14 mouse cellular contexts compared by ENCODE assay signal in genomic region chr14:101853722-101854121, GRCm38 (mm10).
A peak's percentile ranks its signal among the peaks of the same experiment; 100 is the strongest.
DNase-seq lines count a peak whose midpoint lies in the region; ATAC-seq and TF ChIP-seq lines count a peak whose summit lies in the region.
"Had no signal": no experiment of that assay in that cellular context is flagged by ENCODE, and none has a peak within 500 bp of the region (broad histone marks: within the 10 kb centered on the region; RNA-seq: fewer than 3 reads in every experiment).

No protein-coding gene starts in this region.

- 15% methylated on average over 4 of the region's 4 CpGs for WGBS in heart, postnatal 0 days
- WGBS in intestine, embryonic 14.5 days, result 54% methylated on average over 4 of the region's 4 CpGs

- no peaks in the 10 kb centered on the region for H3K27me3 ChIP-seq in heart, postnatal 0 days (ENCODE audit: control insufficient read depth, insufficient read depth, low read length)
- H3K27me3 ChIP-seq in intestine, embryonic 14.5 days (replicated peaks; ENCODE audit: control insufficient read depth, insufficient read depth, low read length), result no peaks in the 10 kb centered on the region
- H3K27me3 ChIP-seq: limb, embryonic 12.5 days had no signal

- no peak overlapping the region for H3K9ac ChIP-seq in heart, postnatal 0 days (replicated peaks; ENCODE audit: low read depth, low read length)
- H3K9ac ChIP-seq in intestine, embryonic 14.5 days (ENCODE audit: low read length), result no peak overlapping the region
- H3K9ac ChIP-seq: limb, embryonic 12.5 days had no signal

- no peak for TF ChIP-seq CTCF in heart, postnatal 0 days (IDR thresholded peaks at IDR 0.05; ENCODE audit: low read depth)

- peak overlapping the region; percentile 2; the same call in 1 of the 2 replicates for H3K4me2 ChIP-seq in heart, postnatal 0 days (ENCODE audit: low read depth, low read length)
- no peak overlapping the region for H3K4me2 ChIP-seq in intestine, embryonic 14.5 days (ENCODE audit: low read length)
- H3K4me2 ChIP-seq: limb, embryonic 12.5 days had no signal

- no peak for DNase-seq in heart, postnatal 0 days (ENCODE audit: low spot score)
- DNase-seq in heart, postnatal 14 days, result no peak
- peak; percentile 73 for DNase-seq in intestine, embryonic 14.5 days (ENCODE audit: low spot score)
- peak; percentile 61 for DNase-seq in kidney, postnatal 14 days
- DNase-seq in yolk sac, embryonic 10.5 days (ENCODE audit: low spot score), result peak; percentile 78
- DNase-seq in cerebellum, postnatal 36 days, result no peak
- DNase-seq: cerebellum, postnatal 25 days; layer of hippocampus, adult 9-11 months; lung, postnatal 14 days; right cerebral cortex, postnatal 4 days; thymus, adult 2 months had no signal

- H3K4me1 ChIP-seq in heart, postnatal 0 days (ENCODE audit: control insufficient read depth, insufficient read depth), result peaks cover 23% of the 10 kb centered on the region
- H3K4me1 ChIP-seq in intestine, embryonic 14.5 days (replicated peaks; ENCODE audit: control insufficient read depth, insufficient read depth, low read length), result no peaks in the 10 kb centered on the region

- H3K9me3 ChIP-seq in heart, postnatal 0 days (replicated peaks; ENCODE audit: control insufficient read depth, low read length), result 0 out of 2 replicates have a peak, but pooled peaks cover 4% of the 10 kb centered on the region
- no peaks in the 10 kb centered on the region for H3K9me3 ChIP-seq in intestine, embryonic 14.5 days (ENCODE audit: control insufficient read depth, low read length)
- H3K9me3 ChIP-seq: limb, embryonic 12.5 days had no signal

- no peak overlapping the region for H3K4me3 ChIP-seq in heart, postnatal 0 days (ENCODE audit: low read depth, low read length)
- no peak overlapping the region for H3K4me3 ChIP-seq in intestine, embryonic 14.5 days (ENCODE audit: low read depth, low read length)
- H3K4me3 ChIP-seq: limb, embryonic 12.5 days had no signal

- ATAC-seq in heart, postnatal 0 days (ENCODE audit: insufficient read depth, low read depth), result peak; percentile 49; the same call in 1 of the 2 replicates
- ATAC-seq in intestine, embryonic 14.5 days (replicated peaks; ENCODE audit: low FRiP score, low TSS enrichment, low read depth), result peak; percentile 89
- no peak for ATAC-seq in megakaryocyte-erythroid progenitor cell, adult 5-6 weeks (replicated peaks; ENCODE audit: low FRiP score, low TSS enrichment, poor library complexity, severe bottlenecking)

- H3K27ac ChIP-seq in heart, postnatal 0 days (ENCODE audit: low read depth), result peak overlapping the region; percentile 39
- peak overlapping the region; percentile 3; the same call in 1 of the 2 replicates for H3K27ac ChIP-seq in intestine, embryonic 14.5 days (ENCODE audit: low read depth)
- H3K27ac ChIP-seq: limb, embryonic 12.5 days had no signal

- intact Hi-C loops in heart, postnatal 14 days (cut with DNase I), result no loop called here

- no peak for TF ChIP-seq EP300 in heart, postnatal 0 days (IDR thresholded peaks at IDR 0.05; ENCODE audit: low read depth)

- peaks cover 7% of the 10 kb centered on the region; the same call in 1 of the 2 replicates for H3K36me3 ChIP-seq in heart, postnatal 0 days (replicated peaks; ENCODE audit: control insufficient read depth, insufficient read depth, low read length)
- H3K36me3 ChIP-seq in intestine, embryonic 14.5 days (ENCODE audit: control insufficient read depth, insufficient read depth, low read length), result no peaks in the 10 kb centered on the region
- H3K36me3 ChIP-seq: G1E; limb, embryonic 12.5 days had no signal

Comparison
In these comparisons a context has a peak if more than half of its experiments do, and no peak if none do; other contexts are left out.
1. DNase-seq: peak in intestine, embryonic 14.5 days (single experiment), kidney, postnatal 14 days (single experiment) and yolk sac, embryonic 10.5 days (single experiment); none in heart, postnatal 0 days (single experiment), heart, postnatal 14 days (0 of 2) and cerebellum, postnatal 36 days (0 of 2).